Mouse (Mus musculus): Measurements from ENCODE around the gene Vmn1r43.
"Not testable (repeated sequence)": the region's sequence is repeated elsewhere in the genome, so short reads cannot be mapped to it uniquely, and the experiment has no call there.

Vmn1r43 gene

DNA sequence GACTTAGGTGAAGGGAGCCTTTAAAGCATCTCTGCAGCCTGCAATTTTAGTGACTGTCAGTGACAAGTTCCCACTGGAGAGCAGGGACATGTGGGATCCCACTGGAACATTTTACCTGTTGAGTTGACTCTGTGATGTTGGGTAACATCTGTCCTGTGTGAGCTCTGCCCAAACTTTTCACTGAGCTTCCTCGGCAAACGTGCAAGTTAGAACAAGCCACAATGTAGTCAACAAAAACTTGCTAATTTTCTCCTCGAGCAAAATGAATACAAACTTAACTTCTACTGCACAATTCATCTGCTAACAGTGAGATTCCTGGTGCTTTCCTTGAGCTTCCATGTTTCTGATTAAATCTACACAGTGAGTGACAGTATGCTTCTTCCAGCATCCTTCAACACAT lies at the start of gene Vmn1r43, which contains the start of gene Vmn1r42:
Gene Vmn1r43, minus strand, starts transcription at position 101 of the 400 bp plus-strand sequence.
Gene Vmn1r42, minus strand, starts transcription at position 101 of the 400 bp plus-strand sequence.
- not testable (repeated sequence) for DNase-seq

- no peak for DNase-seq
Measured at GRCm38 (mm10) chr6:89883812-89884211, 7.6 kb upstream of the Vmn1r43 start.

DNA sequence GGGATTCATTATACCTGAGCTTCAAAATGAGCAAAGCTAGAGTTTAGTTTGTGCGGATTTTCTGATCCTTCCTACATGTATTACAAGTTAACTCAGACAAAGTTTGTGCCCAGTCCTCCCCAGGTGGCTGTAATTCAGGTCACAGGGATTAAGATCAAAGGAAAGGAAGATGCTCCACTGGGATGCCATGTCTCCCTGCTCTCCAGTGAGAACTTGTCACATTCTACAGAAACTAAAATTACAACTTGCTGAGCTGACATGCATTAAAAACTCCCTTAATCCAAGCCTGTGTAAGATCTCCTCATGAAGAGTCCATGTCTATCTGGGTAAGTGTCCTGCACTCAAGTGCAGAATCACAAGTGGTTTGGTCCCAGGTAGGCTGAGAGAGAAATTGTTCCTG lies 7.1 kb upstream of the Vmn1r43 start, which contains the start of gene Vmn1r44:
Gene Vmn1r44, plus strand, starts transcription at position 301 of the 400 bp plus-strand sequence.
- no peak for DNase-seq

DNA sequence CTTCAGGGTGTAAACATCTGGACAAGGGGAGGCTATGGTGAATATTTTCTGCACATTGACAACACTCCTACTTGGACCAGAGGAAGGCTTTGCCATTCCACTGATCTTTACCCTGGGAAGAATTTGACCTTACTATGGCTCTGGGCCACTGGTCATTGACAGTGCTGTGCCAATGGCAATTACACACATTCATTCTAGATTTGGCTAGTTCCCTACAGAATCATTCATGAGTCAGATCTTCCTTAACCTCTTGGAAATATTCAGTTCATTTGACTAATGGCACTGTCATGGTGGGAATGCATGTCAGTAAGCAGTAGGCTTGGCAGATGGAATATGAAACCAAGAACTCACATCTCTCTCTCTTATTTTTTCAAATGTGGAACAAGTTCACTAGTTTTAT lies 4.7 kb upstream of the Vmn1r43 start:
- no peak for DNase-seq

- DNase-seq: no peak
Measured at GRCm38 (mm10) chr6:89876963-89877362, 750 bp upstream of the Vmn1r43 start.

DNA sequence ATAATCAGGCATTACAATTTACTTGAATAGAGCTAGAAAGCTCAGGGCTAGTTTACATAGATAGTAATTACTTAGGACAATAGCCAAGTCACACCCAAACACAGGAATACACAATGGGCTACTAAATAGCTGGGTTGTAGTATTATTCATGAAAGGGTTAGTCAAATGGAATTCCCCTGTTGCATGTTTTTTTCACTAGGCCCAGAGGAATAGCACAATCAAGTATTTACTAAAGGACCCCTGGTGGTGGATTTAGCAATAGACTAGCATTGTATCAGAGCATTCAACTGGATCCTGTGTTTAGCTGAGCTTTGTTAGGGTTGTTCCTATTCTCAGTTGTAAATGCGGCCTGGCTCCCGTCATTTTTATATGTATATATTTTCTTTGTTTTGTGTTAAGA lies 8.2 kb downstream of the Vmn1r43 start:
- no peak for DNase-seq

DNA sequence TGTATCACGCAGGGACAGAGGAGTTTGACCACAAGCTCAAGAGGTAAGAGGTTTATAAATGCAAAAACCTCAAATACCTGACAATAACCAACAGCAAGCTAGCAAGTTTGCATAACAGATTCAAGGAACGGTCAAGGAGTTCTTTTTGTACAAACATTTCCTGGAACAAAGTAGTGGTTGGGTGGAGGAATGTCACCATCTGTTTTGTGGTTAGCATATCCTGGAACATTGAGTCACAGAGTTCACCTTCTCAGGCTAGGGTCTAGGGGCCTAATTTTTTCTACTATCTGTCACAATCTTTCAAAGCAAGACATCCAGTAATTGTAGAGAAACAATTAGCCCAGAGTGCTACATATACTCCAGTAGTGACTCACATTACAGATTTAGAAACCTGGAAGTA lies 8.9 kb downstream of the Vmn1r43 start:
- no peak for DNase-seq

- no peak for DNase-seq
Measured at GRCm38 (mm10) chr6:89863792-89864191, 12.4 kb downstream of the Vmn1r43 start.

DNA sequence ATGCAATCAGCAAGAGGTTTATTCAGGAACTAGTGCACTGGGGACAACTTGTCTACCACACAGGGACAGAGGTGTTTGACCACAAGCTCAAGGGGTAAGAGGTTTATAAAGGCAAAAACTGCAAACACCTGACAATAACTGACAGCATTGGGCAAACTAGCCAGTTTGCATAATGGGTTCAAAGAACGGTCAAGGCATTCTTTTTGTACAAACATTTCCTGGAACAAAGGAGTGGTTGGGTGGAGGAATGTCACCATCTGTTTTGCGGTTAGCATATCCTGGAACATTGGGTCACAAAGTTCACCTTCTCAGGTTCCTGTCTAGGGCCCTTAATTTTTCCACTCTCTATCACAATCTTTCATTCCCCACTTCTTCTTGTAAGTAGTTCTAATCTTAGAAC lies 16.4 kb downstream of the Vmn1r43 start:
- DNase-seq: no peak

DNA sequence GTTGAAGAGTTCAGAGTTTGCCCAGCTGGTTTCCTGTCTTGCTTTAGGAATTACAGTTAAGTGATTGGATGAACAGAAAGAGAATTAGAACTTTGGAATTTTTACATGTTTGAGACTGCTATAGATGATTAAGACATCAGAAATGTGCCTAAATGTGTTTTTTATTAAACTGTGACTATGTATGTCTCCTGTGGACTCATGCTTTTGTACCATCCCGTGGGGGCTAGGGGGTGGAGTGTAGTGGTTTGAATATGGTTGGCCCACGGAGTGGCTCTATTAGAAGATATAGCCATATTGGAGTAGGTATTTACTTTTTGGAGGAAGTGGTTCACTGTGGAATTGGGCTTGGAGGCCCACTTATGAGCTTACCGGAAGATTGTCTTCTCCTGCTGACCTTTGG lies 18.7 kb downstream of the Vmn1r43 start:
- DNase-seq: no peak

Data from lung, postnatal 10 days (tissue).